Mouse (Mus musculus): ENCODE measurements around the gene Etnk1. TPM values are rescaled to one million over a fixed set of nuclear protein-coding genes. Genes with fewer than 3 reads are reported as not detected.

The Etnk1 gene
- polyA plus RNA-seq, 1 experiment = 174 TPM

DNA sequence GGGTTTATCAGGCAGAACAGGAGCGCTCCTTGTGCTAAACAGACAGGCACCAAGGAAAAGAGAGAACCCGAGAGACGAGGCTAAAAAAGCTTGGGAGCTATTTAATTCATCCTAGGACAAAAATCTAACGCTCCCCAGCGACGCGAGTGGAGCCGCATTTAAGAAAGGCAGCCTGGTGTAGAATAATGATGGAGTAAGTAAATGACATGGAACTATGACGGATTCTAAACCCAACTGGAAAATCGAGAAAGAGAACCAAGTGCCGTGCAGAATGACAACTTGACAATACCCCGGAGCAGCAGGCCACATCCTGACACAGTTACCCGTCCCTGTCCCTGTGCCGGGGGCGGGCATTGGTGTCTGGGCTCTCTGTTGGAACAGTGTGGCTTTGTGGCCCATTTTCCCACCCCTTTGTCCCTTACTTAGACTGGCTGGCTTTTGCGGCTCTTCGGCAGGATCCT, 92.2 kb downstream of the Etnk1 start:
- H3K4me3 ChIP-seq (ENCODE audit: insufficient read depth, low read length) = no peak overlapping the region

DNA sequence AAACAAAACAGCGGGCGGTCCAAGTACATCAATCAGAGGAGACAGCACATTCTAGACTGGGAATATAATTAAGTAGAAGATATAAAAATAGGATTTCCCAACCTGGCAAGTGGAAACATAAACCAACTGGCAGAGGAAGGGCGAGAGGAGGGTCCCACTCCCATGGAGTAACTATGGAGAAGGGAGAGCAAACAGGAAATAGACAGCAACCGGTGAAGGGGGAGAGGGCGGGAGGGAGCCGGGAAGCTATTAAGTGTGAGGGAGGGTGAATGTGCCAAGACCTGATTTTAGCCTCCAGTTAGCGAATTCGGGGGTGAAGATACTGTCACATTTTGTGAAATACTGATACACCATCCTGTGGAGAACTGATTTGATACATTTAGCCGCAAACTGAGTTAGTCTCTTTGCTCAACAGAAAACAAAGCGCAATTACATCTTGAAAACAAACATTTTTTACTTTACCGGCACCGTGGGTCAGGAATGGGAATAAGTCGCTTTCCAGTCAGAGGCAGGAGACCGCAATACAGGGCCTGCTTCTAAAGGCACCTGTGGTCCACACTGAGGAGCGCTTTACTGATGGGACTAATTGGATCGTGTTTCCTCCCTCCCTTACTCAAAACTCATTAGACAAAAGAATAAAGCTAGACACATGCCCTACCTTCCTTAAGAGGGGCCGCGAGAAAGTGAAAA, 93.0 kb downstream of the Etnk1 start:
- 0 out of 2 replicates have a peak, but pooled peaks cover 2% of the 10 kb centered on the region for H3K4me1 ChIP-seq (ENCODE audit: control insufficient read depth, insufficient read depth, low read length)
- H3K27ac ChIP-seq (ENCODE audit: insufficient read depth, low read length) = peak overlapping the region; percentile 28
- peak overlapping the region; percentile 23; the same call in 1 of the 2 replicates for H3K4me3 ChIP-seq (ENCODE audit: insufficient read depth, low read length)
- TF ChIP-seq CTCF (IDR thresholded peaks at IDR 0.05; ENCODE audit: extremely low read depth, insufficient read depth, low read length) (no peak), POLR2A (IDR thresholded peaks at IDR 0.05; ENCODE audit: extremely low read depth, insufficient read depth, low read length) (no peak)

More for the DNA sequence above, 92.2 kb downstream of the Etnk1 start:
- Histone ChIP-seq H3K27ac (ENCODE audit: insufficient read depth, low read length) (peak overlapping the region; percentile 28), H3K4me1 (ENCODE audit: control insufficient read depth, insufficient read depth, low read length) (0 out of 2 replicates have a peak, but pooled peaks cover 2% of the 10 kb centered on the region)
- no peak for TF ChIP-seq CTCF (IDR thresholded peaks at IDR 0.05; ENCODE audit: extremely low read depth, insufficient read depth, low read length)
- no peak for TF ChIP-seq POLR2A (IDR thresholded peaks at IDR 0.05; ENCODE audit: extremely low read depth, insufficient read depth, low read length)

DNA sequence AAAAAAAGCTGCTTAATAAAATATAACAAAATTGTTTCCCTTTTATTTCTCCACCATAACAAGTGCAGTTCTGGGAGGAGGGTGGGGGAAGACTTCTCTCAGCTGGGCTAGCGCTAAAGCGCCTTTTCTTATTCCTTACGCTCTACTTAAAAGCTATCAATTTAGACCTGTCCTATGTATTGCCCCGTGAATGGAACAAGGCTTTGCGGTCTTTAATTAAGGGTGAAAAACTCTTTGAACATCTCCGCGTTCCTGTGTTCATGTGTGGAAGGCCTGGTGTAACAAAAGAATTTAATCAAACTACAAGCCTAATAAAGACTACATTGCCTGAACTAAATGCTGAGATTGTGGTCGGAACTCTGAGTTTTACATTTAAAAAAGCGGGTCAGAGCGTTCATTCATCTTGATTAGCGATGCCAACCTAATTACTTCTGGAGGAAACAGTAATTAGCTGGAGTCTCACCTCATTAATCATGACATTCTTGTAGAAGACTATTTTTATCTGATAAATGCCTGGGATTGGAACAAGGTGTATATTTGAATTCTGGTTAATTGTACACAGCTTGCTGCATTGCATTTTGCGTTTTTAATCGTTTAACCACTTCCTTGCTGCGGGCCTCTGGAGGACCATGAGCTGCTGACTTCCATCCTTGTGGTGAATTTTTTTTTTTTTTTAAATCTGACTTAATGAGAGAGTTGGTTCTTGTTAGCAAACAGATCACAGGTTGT, 93.7 kb downstream of the Etnk1 start:
- H3K27ac ChIP-seq (ENCODE audit: insufficient read depth, low read length) = no peak overlapping the region
- TF ChIP-seq CTCF (IDR thresholded peaks at IDR 0.05; ENCODE audit: extremely low read depth, insufficient read depth, low read length) (no peak), POLR2A (IDR thresholded peaks at IDR 0.05; ENCODE audit: extremely low read depth, insufficient read depth, low read length) (no peak)
- no peak overlapping the region for H3K4me3 ChIP-seq (ENCODE audit: insufficient read depth, low read length)
- H3K4me1 ChIP-seq (ENCODE audit: control insufficient read depth, insufficient read depth, low read length) = 0 out of 2 replicates have a peak, but pooled peaks cover 2% of the 10 kb centered on the region

DNA sequence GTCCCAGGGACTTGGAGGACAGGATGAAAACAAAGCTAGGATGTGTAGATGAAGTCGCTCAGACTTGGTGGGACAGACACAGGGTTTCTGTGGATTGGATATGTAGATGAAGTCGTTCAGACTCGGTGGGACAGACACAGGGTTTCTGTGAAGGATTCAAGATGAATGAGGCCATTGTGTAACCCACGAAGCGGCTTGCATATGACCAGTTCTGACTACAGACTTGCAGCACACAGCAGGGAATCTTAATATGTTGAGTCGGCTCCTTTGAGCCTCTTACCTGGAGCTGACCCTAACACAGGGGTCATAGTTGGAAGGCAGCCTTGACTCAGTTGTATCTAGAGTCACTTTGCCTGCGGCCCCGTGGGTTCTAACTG, 94.3 kb downstream of the Etnk1 start:
- TF ChIP-seq POLR2A (IDR thresholded peaks at IDR 0.05; ENCODE audit: extremely low read depth, insufficient read depth, low read length) (no peak), CTCF (IDR thresholded peaks at IDR 0.05; ENCODE audit: extremely low read depth, insufficient read depth, low read length) (no peak)
- no peak overlapping the region for H3K4me3 ChIP-seq (ENCODE audit: insufficient read depth, low read length)
- 0 out of 2 replicates have a peak, but pooled peaks cover 2% of the 10 kb centered on the region for H3K4me1 ChIP-seq (ENCODE audit: control insufficient read depth, insufficient read depth, low read length)
- H3K27ac ChIP-seq (ENCODE audit: insufficient read depth, low read length) = no peak overlapping the region

DNA sequence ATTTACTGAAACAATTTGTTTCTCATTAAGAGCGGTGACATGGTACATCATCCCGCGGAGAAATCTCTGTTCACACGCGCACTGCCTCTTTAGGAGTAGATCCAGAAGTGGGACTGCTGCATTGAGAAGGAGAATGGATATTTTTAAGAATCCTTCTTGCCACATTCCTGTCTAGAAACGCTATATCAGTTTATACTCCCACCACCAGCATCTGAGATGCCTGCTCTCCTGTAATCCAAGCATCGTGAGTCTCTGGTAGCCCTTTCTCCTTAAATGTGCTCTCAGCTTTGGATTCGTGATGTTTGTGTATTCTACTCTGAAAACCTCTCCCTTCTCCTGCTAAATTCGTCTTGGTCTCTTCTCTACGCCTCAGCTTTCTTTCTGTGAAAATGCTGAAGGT, 98.5 kb downstream of the Etnk1 start:
- no peak overlapping the region for H3K27ac ChIP-seq (ENCODE audit: insufficient read depth, low read length)
- TF ChIP-seq CTCF (IDR thresholded peaks at IDR 0.05; ENCODE audit: extremely low read depth, insufficient read depth, low read length) = no peak
- TF ChIP-seq POLR2A (IDR thresholded peaks at IDR 0.05; ENCODE audit: extremely low read depth, insufficient read depth, low read length) = no peak
- no peak overlapping the region for H3K4me3 ChIP-seq (ENCODE audit: insufficient read depth, low read length)
- H3K4me1 ChIP-seq (ENCODE audit: control insufficient read depth, insufficient read depth, low read length) = no peaks in the 10 kb centered on the region

DNA sequence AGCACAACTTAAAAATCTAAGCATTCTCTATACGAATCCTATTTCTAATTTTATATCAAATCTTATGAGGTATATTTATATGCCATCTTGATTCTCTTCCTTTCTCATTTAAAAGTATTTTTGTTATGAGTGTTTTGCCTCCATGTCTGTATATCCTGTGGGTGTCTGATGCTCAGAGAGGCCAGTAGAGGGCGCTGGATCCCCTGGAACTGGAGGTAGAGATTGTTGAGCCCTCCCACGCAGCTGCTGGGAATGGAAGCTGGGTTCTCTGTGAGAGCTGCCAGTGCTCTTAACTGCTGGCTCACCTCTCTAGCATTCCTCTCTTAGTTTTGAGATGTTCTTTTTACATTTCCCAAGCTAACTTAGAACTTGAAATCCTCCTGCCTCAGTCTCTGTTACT, 112.2 kb downstream of the Etnk1 start:
- no peak for TF ChIP-seq CTCF (IDR thresholded peaks at IDR 0.05; ENCODE audit: extremely low read depth, insufficient read depth, low read length)
- TF ChIP-seq POLR2A (IDR thresholded peaks at IDR 0.05; ENCODE audit: extremely low read depth, insufficient read depth, low read length) = no peak
- no peak overlapping the region for H3K27ac ChIP-seq (ENCODE audit: insufficient read depth, low read length)
- no peaks in the 10 kb centered on the region for H3K4me1 ChIP-seq (ENCODE audit: control insufficient read depth, insufficient read depth, low read length)
- H3K4me3 ChIP-seq (ENCODE audit: insufficient read depth, low read length) = no peak overlapping the region

Other genes with a start within 250 kb of the Etnk1 start
- gene St8sia1, start 202.8 kb upstream of the Etnk1 start, polyA plus RNA-seq (2012; rRNA removed) = 9.0 and 10.3 TPM in 2 replicates
- gene C2cd5, start 67.1 kb upstream of the Etnk1 start, polyA plus RNA-seq (2012; rRNA removed) = 96.5 and 100 TPM in 2 replicates